Mouse (Mus musculus): ENCODE data around the gene Epb41l4b.
A peak's percentile ranks its signal among the peaks of the same experiment; 100 is the strongest.

Gene Epb41l4b

DNA sequence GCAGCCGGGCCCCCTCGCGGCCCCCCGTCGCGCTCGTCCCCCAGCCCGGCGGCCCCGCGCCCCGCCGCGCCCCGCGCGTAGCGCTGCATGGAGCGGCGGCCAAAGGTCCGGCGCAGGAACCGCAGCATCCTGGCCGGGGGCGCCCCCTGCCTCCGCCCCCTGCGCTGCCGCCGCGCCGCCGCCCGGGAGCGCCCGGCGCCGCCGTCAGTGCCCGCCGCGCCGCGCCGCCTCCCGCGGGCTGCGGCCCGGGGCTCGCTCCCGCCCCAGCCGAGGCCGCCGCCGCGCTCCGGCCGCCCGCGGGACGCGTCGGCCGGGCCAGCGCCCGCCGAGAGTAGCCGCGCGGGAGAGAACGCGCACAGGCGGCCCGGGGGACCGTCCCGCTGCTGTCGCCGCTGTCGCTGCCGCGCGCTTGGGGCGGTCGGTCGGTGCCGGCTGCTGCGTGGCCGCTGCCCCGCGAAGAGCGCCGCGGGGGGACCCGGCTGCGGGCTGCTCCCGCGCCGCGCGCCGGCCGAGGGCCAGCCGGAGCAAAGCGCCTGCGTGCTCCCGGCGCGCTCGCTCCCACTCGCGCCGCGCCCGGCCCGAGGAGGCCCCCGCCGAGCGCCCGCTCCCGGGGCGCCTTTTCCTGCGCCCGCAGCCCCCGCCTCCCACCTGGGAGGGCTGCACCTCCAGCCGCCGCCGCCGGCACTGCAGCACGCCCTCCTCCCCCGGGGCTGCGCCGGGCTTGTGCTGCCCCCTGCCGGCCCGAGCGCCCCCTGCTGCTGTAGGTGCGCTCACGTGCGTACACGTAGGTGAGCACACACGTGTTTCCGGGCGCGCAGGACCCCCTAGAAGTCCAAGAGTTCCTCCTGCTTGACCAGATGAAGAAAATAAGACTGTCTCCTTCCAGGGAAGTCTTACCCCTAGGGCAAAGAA, at the start of gene Epb41l4b:
Gene Epb41l4b, minus strand, starts transcription at position 412 of the 912 bp plus-strand sequence.
- peak; percentile 88 for DNase-seq

- no peak for DNase-seq
These were observed 48.5 kb upstream of the Epb41l4b start for GRCm38 (mm10) chr4:57191543-57192283.

DNA sequence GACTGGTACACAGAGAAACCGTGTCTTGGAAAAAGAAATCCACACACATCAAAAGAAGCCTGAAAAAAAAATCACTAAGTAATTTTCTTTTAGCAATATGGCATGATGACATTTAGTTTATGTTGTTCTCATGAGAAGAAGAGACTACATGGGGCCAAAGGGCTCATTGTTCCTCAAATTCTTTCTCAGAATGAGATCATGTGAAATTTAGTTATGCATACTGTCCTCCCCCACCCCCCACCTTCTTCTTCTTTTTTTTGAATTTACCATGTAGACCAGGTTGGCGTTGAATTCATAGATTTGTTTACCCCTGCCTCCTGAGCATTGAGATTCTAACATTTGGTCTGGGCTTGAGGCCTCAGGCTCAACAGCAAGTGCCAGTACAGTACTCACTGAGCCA, 46.6 kb upstream of the Epb41l4b start:
- no peak for DNase-seq

DNA sequence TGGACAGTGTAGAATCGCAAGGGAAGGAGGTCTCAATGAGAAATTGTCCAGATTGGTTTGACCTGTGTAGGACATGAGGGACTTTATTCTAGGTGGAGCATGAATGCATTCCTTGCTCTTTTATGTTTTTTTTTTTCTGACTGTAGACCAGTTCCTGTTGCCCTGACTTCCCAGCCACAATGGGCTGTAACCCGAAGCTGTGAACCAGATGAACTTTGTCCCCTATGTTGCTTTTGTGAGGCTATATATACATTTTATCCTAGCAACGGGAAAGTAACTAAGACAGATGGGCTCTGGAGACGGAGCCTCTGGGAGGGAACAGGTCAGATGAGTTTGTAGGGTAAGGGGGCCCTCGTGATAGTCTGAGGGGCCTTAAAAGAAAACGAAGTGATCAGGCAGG, 42.8 kb upstream of the Epb41l4b start:
- DNase-seq: no peak

DNA sequence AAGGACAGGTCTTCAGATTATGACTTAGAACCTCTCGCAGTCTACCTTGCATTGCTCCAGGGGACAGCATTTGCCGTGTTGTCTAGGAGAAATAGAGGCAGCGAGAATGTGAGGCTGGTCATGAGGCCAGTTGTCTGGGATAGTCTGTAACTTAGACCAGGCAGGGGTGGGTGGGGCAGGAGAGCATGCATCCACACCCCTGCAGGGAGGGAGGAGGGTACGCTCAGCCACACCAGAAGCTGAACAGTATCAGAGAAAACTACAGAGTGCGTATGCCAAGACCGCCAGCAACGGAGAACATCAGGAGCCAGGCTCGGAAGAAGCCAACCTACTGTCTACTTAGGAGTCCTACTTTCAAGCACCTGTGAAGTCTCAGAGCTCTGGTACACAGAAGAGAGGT, 42.2 kb upstream of the Epb41l4b start:
- no peak for DNase-seq

- no peak for DNase-seq
These were observed 40.3 kb upstream of the Epb41l4b start for GRCm38 (mm10) chr4:57183493-57183892.

- DNase-seq: peak; percentile 42
These were observed 38.3 kb upstream of the Epb41l4b start for GRCm38 (mm10) chr4:57181538-57181937.

- DNase-seq: no peak
These were observed 35.6 kb upstream of the Epb41l4b start for GRCm38 (mm10) chr4:57178881-57179280.

- DNase-seq: no peak
These were observed 32.1 kb upstream of the Epb41l4b start for GRCm38 (mm10) chr4:57175329-57175728.

GRCm38 (mm10) chr4:57172861-57173260, 29.6 kb upstream of the Epb41l4b start:
- no peak for DNase-seq

GRCm38 (mm10) chr4:57171817-57172216, 28.6 kb upstream of the Epb41l4b start:
- DNase-seq: peak; percentile 32

- DNase-seq: no peak
These were observed 25.4 kb upstream of the Epb41l4b start for GRCm38 (mm10) chr4:57168680-57169079.

- DNase-seq: no peak
These were observed 25.0 kb upstream of the Epb41l4b start for GRCm38 (mm10) chr4:57168277-57168676.

DNA sequence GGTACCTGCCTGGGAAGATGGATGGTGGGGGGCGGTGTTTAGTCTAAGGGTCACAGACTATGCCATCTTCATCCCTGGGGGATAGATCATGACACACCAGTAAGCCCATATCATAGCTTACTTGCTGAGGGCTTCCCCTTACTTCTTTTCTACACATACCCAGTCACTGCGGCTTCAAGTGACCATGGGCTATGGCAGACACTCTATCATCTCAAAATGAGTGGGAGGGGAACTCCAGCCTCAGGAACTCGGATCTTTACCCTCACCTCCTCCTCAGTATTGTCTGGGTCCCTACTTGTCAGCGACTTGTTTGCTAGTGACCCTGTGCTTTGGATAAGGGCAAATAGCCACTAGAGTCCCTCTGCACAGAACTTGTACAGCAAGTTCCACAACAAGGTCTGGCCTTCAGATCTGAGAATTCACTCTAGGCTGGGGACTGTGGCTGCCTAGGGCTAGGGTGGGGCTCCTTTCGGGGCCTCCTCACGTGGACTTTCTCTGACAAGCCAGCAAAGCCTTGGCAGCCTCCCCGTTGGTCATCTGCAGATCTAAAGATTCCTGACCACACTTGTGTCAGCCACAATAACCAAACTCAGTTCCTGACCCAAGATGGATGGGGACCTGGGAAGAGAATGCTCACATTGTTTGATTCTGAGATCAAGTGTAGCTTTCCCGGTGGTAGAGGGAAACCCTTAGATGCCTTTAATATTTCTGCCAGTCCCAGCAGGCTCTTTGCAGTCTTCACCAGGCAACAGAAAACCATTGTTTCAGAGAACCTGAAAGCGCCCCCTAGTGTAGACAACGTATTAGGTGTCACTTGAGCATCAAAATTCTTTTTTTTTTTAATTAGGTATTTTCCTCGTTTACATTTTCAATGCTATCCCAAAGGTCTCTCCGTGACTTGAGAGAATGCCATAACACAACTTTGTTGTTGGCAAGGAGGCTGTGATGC, 24.0 kb upstream of the Epb41l4b start:
- peak; percentile 34 for DNase-seq

GRCm38 (mm10) chr4:57165654-57166053, 22.4 kb upstream of the Epb41l4b start:
- DNase-seq: no peak

DNA sequence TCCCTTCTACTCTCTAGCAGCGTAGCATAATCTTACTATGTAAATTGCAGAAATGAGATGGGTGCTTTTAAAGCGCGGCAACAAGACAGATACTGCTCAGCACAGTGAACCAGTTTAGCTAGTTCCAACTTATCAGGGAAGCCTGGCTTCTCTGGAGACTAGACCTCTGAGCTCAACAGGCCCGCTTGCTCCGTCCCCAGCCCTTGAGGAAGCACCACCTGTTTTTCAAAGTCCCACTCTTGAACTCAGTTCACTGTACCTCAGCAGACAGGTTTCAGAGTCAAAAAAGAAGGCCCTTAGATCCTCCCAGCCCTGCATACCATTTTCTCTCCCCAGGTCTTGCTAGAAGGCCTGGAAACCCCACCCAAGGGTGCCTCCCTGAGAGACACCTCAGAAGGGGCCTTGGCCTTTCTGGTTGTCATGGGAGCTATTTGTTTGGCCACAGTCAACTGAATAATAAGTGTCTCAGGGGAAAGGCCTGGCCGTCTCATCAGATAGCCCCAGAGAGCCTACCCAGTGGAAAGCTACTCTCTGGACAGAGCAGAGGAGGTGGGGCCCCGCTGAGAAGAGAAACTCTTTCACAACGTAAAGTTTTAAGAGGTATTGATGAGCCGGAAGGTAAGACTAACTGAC, 21.5 kb upstream of the Epb41l4b start:
- no peak for DNase-seq

- no peak for DNase-seq
These were observed 19.8 kb upstream of the Epb41l4b start for GRCm38 (mm10) chr4:57162789-57163722.

GRCm38 (mm10) chr4:57160571-57160970, 17.3 kb upstream of the Epb41l4b start:
- no peak for DNase-seq

DNA sequence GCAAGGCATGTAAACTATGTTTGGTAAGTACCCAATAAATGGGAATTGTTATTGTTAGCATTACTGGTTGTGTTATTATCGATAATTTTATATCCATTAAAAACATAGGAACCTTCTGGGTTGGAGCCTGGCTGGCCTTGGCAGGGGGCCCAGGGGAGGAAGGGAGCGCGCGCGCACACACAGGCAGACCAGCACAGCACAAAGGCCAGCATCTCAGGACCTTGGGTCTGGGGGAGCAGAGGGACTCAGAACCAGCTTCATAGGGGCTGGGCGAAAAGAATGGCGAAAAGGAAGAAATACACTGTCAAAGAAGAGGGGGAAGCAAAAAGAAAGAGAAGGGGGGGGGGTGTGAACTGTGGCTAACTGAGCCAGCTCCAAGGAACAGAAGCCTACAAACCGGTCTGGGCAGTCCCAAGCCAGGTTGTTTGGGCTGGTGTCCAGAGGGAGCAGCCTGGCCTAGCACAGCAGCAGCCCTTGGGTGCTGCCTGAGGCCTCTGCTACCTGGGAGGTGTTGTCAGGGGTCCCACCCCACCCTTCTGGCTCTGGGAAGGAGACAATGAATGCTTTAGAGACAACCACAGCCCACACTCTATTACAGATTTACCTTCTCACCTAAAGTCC, 13.4 kb upstream of the Epb41l4b start:
- peak; percentile 76 for DNase-seq

DNA sequence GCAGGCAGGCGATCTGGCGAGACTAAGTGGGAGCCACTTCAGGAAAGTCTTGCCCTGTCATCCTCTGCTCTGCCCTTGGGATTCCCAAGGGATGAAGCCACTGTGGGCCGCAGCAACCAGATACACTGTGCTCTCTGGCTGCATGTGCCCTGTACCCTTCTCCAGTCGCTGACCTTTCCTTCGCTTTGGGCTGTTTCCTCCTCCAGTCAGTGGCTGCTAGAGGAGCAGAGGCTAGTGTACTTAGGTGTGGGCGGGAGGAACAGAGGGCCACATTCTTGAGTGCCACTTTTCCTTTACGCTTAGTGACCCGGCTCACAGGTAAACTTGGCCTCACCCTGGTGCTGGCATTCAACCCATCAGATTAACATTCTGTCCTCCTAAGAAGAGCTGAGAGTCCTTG, 10.6 kb upstream of the Epb41l4b start:
- DNase-seq: peak; percentile 48
